Mouse (Mus musculus) liver, embryonic 15.5 days (tissue): ENCODE data around the gene Olfr576. TPM values are rescaled to one million over a fixed set of nuclear protein-coding genes. Genes with fewer than 3 reads are reported as not detected.
A peak's percentile ranks its signal among the peaks of the same experiment; 100 is the strongest.

Source experiments
- ATAC-seq: fragments of 200-750 bp; cut with Nextera tagmentation; 2 replicates; pipeline ENCODE4 v1.8.0; 2017; ENCODE audit warnings: moderate number of reproducible peaks, mild to moderate bottlenecking, moderate library complexity; ENCODE audit not compliant: insufficient read depth
- H3K27ac ChIP-seq: fragments of 300-500 bp; sonication (generic); replicated peaks from 2 replicates; pipeline ENCODE4 v1.5.1; 2015; ENCODE audit warnings: mild to moderate bottlenecking, inconsistent platforms
- H3K27me3 ChIP-seq: fragments of 300-500 bp; sonication (generic); 2 replicates; pipeline ENCODE4 v1.6.1; 2015; ENCODE audit warnings: mild to moderate bottlenecking, inconsistent platforms
- H3K36me3 ChIP-seq: fragments of 300-500 bp; sonication (generic); replicated peaks from 2 replicates; pipeline ENCODE4 v1.6.1; 2015; ENCODE audit warnings: moderate library complexity, mild to moderate bottlenecking, inconsistent platforms
- H3K4me1 ChIP-seq: fragments of 300-500 bp; sonication (generic); replicated peaks from 2 replicates; pipeline ENCODE4 v1.6.1; 2015; ENCODE audit warnings: inconsistent platforms
- H3K4me2 ChIP-seq: fragments of 300-500 bp; sonication (generic); 2 replicates; pipeline ENCODE4 v1.6.1; 2015; ENCODE audit warnings: moderate library complexity, mild to moderate bottlenecking, inconsistent platforms
- H3K4me3 ChIP-seq: fragments of 300-500 bp; sonication (generic); replicated peaks from 2 replicates; pipeline ENCODE4 v1.5.1; 2015; ENCODE audit warnings: mild to moderate bottlenecking, inconsistent platforms
- H3K9ac ChIP-seq: fragments of 300-500 bp; sonication (generic); 2 replicates; pipeline ENCODE4 v1.6.1; 2015; ENCODE audit warnings: moderate library complexity, mild to moderate bottlenecking, inconsistent platforms
- H3K9me3 ChIP-seq: fragments of 300-500 bp; sonication (generic); replicated peaks from 2 replicates; pipeline ENCODE4 v1.6.1; 2016; ENCODE audit warnings: inconsistent platforms
- whole genome bisulfite sequencing: fragments of 180-500 bp; shearing (Covaris S2); methylation state at CpG from one replicate; pipeline ENCODE4 v1.1.7; 2015; ENCODE audit warnings: mixed read lengths; ENCODE audit not compliant: insufficient replicate concordance; 5-methylcytosine and 5-hydroxymethylcytosine counted together
- polyA plus RNA-seq: library from polyadenylated mRNA; unstranded; fragments of >200 nt; fragmentation: Nextera tagmentation; extraction: Ambion mirVana; gene quantifications from 2 replicates; pipeline ENCODE4 v1.2.1, GENCODE M21; 2015

Olfr576 gene
- not detected in 2 replicates for polyA plus RNA-seq

- 18% methylated on average over 2 of the region's 2 CpGs for WGBS
These were observed at the start of gene Olfr576 for GRCm38 (mm10) chr7:102962360-102962759. Gene Olfr576, plus strand, starts transcription at chr7:102962660.

DNA sequence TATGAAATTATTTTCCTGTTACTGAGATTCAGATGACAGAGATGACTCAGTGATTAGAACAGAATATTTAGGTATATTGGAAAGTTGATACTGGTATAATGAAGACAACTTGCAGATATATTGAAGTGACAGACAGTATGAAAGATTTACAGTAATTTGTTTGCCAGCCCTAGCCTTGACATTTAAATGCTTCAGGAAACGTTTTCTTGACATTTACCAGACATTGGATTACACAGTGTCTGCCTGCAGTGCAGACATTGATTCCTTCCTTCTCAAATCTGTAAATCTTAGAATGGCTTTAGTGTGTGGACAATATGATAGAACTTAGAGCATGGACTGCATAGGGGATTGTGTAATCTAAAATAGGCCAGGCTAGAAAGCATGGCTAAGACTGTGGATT is 47.2 kb upstream of the Olfr576 start:
- WGBS: 14% methylated on average over 1 of the region's 1 CpGs
- H3K9ac ChIP-seq: no peak overlapping the region
- H3K36me3 ChIP-seq: no peaks in the 10 kb centered on the region
- no peak overlapping the region for H3K4me2 ChIP-seq
- no peak overlapping the region for H3K4me3 ChIP-seq
- ATAC-seq: no peak
- H3K9me3 ChIP-seq: no peaks in the 10 kb centered on the region
- no peaks in the 10 kb centered on the region for H3K4me1 ChIP-seq
- no peak overlapping the region for H3K27ac ChIP-seq
- no peaks in the 10 kb centered on the region for H3K27me3 ChIP-seq

More at GRCm38 (mm10) chr7:102962360-102962759, at the start of gene Olfr576:
- no peaks in the 10 kb centered on the region for H3K27me3 ChIP-seq
- H3K4me2 ChIP-seq: no peak within 1 kb of the TSS
- no peak within 1 kb of the TSS for H3K4me3 ChIP-seq
- H3K4me1 ChIP-seq: no peaks in the 10 kb centered on the region
- no peak for ATAC-seq
- H3K27ac ChIP-seq: no peak within 1 kb of the TSS
- H3K9me3 ChIP-seq: no peaks in the 10 kb centered on the region
- H3K9ac ChIP-seq: no peak within 1 kb of the TSS
- H3K36me3 ChIP-seq: no peaks in the 10 kb centered on the region

GRCm38 (mm10) chr7:102916405-102916804 is 46.1 kb upstream of the Olfr576 start:
- ATAC-seq: no peak
- H3K36me3 ChIP-seq: no peaks in the 10 kb centered on the region
- H3K4me3 ChIP-seq: no peak overlapping the region
- 48% methylated on average over 5 of the region's 5 CpGs for WGBS
- H3K4me2 ChIP-seq: no peak overlapping the region
- H3K4me1 ChIP-seq: no peaks in the 10 kb centered on the region
- no peak overlapping the region for H3K9ac ChIP-seq
- no peaks in the 10 kb centered on the region for H3K27me3 ChIP-seq
- no peak overlapping the region for H3K27ac ChIP-seq
- no peaks in the 10 kb centered on the region for H3K9me3 ChIP-seq

GRCm38 (mm10) chr7:102917032-102917875 is 45.2 kb upstream of the Olfr576 start, which contains the start of gene Olfr571:
Gene Olfr571, minus strand, starts transcription at chr7:102917536.
- no peak within 1 kb of the TSS for H3K9ac ChIP-seq
- H3K4me2 ChIP-seq: no peak within 1 kb of the TSS
- H3K27me3 ChIP-seq: no peaks in the 10 kb centered on the region
- H3K36me3 ChIP-seq: no peaks in the 10 kb centered on the region
- WGBS: 50% methylated on average over 4 of the region's 4 CpGs
- H3K4me3 ChIP-seq: no peak within 1 kb of the TSS
- ATAC-seq: no peak
- H3K9me3 ChIP-seq: no peaks in the 10 kb centered on the region
- H3K4me1 ChIP-seq: no peaks in the 10 kb centered on the region
- no peak within 1 kb of the TSS for H3K27ac ChIP-seq

GRCm38 (mm10) chr7:102919632-102920031 is 42.8 kb upstream of the Olfr576 start:
- ATAC-seq: no peak
- no peaks in the 10 kb centered on the region for H3K27me3 ChIP-seq
- no peak overlapping the region for H3K9ac ChIP-seq
- H3K4me2 ChIP-seq: no peak overlapping the region
- H3K4me3 ChIP-seq: no peak overlapping the region
- no peak overlapping the region for H3K27ac ChIP-seq
- WGBS: 5% methylated on average over 1 of the region's 1 CpGs
- H3K4me1 ChIP-seq: no peaks in the 10 kb centered on the region
- H3K9me3 ChIP-seq: no peaks in the 10 kb centered on the region
- H3K36me3 ChIP-seq: no peaks in the 10 kb centered on the region

- Histone ChIP-seq H3K4me2 (no peak within 1 kb of the TSS), H3K4me1 (no peaks in the 10 kb centered on the region), H3K9me3 (no peaks in the 10 kb centered on the region), H3K36me3 (no peaks in the 10 kb centered on the region), H3K27ac (no peak within 1 kb of the TSS), H3K4me3 (no peak within 1 kb of the TSS), H3K9ac (no peak within 1 kb of the TSS), H3K27me3 (no peaks in the 10 kb centered on the region)
- WGBS: 30% methylated on average over 1 of the region's 1 CpGs
- ATAC-seq: no peak
These were observed 38.4 kb upstream of the Olfr576 start, which contains the start of gene Olfr572 for GRCm38 (mm10) chr7:102924109-102924508. Gene Olfr572, plus strand, starts transcription at chr7:102924409.

- WGBS: 28% methylated on average over 3 of the region's 3 CpGs
- H3K4me3 ChIP-seq: no peak overlapping the region
- no peak for ATAC-seq
These were observed 35.4 kb upstream of the Olfr576 start for GRCm38 (mm10) chr7:102927105-102927504.

DNA sequence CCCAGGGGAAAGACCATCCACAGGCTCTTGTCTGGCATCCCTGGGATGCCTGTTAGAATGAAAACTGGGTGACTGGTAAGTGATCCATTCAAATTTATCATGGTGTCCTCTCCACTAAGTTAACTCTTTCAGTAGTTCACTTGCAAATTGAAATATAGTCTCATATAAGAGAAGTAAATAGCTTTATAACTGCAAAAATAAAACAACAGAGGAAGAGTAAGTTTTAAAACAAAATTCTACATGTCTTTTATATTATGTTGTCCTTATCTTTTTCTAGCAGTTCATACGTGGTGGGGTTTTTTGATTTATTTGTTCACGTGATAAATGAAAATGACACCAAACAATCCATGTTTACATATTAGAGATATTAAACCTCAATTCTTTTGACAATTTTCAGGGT is 20.0 kb upstream of the Olfr576 start, which contains the start of gene Olfr573-ps1:
Olfr573-ps1 (minus strand) TSS at position 101 of the 400 bp plus-strand sequence.
- 71% methylated on average over 2 of the region's 2 CpGs for WGBS

More at GRCm38 (mm10) chr7:102927105-102927504, 35.4 kb upstream of the Olfr576 start:
- no peaks in the 10 kb centered on the region for H3K27me3 ChIP-seq
- H3K4me2 ChIP-seq: no peak overlapping the region
- no peaks in the 10 kb centered on the region for H3K36me3 ChIP-seq
- no peaks in the 10 kb centered on the region for H3K4me1 ChIP-seq
- H3K9ac ChIP-seq: no peak overlapping the region
- H3K27ac ChIP-seq: no peak overlapping the region
- no peaks in the 10 kb centered on the region for H3K9me3 ChIP-seq

DNA sequence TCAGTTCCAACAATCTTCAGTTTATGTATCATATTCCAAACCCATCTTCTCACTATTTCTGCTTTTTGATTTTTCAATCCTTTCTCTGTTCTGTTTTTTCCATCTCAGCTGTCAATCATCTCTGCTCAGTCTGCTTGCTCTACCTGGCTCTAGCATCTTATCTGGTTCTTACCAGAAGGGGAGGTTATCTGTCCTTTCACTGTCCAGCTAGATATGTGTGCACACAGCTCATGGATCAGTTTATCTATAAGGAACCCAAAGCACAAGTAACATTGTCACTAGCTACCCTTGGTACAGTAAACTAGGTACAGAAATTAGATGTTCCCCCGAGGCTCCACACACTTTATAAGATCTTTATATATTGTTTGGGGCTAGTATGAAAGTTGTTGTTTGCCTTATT is 19.0 kb upstream of the Olfr576 start:
- 33% methylated on average over 1 of the region's 1 CpGs for WGBS
- no peak overlapping the region for H3K9ac ChIP-seq
- H3K9me3 ChIP-seq: no peaks in the 10 kb centered on the region
- no peaks in the 10 kb centered on the region for H3K27me3 ChIP-seq
- ATAC-seq: peak; percentile 70
- H3K36me3 ChIP-seq: no peaks in the 10 kb centered on the region
- no peak overlapping the region for H3K4me2 ChIP-seq
- H3K4me3 ChIP-seq: no peak overlapping the region
- no peak overlapping the region for H3K27ac ChIP-seq
- no peaks in the 10 kb centered on the region for H3K4me1 ChIP-seq

More for the DNA sequence above, 20.0 kb upstream of the Olfr576 start, which contains the start of gene Olfr573-ps1:
- no peaks in the 10 kb centered on the region for H3K36me3 ChIP-seq
- no peak within 1 kb of the TSS for H3K9ac ChIP-seq
- H3K4me1 ChIP-seq: no peaks in the 10 kb centered on the region
- H3K4me2 ChIP-seq: no peak within 1 kb of the TSS
- no peak for ATAC-seq
- H3K9me3 ChIP-seq: no peaks in the 10 kb centered on the region
- no peaks in the 10 kb centered on the region for H3K27me3 ChIP-seq
- H3K4me3 ChIP-seq: no peak within 1 kb of the TSS
- H3K27ac ChIP-seq: no peak within 1 kb of the TSS

- Histone ChIP-seq H3K4me1 (no peaks in the 10 kb centered on the region), H3K4me2 (no peak within 1 kb of the TSS), H3K27me3 (no peaks in the 10 kb centered on the region), H3K27ac (no peak within 1 kb of the TSS), H3K36me3 (no peaks in the 10 kb centered on the region), H3K9ac (no peak within 1 kb of the TSS), H3K9me3 (no peaks in the 10 kb centered on the region), H3K4me3 (no peak within 1 kb of the TSS)
- 81% methylated on average over 1 of the region's 1 CpGs for WGBS
- ATAC-seq: no peak
These were observed 14.3 kb upstream of the Olfr576 start, which contains the start of gene Olfr574 for GRCm38 (mm10) chr7:102948167-102948566. Gene Olfr574, plus strand, starts transcription at chr7:102948467.

GRCm38 (mm10) chr7:102950732-102951131 is 11.7 kb upstream of the Olfr576 start:
- no peaks in the 10 kb centered on the region for H3K4me1 ChIP-seq
- H3K9ac ChIP-seq: no peak overlapping the region
- H3K4me3 ChIP-seq: no peak overlapping the region
- no peak overlapping the region for H3K4me2 ChIP-seq
- no peak overlapping the region for H3K27ac ChIP-seq
- WGBS: 32% methylated on average over 1 of the region's 1 CpGs
- no peaks in the 10 kb centered on the region for H3K36me3 ChIP-seq
- ATAC-seq: no peak
- no peaks in the 10 kb centered on the region for H3K27me3 ChIP-seq
- H3K9me3 ChIP-seq: no peaks in the 10 kb centered on the region
